Mouse (Mus musculus): Measurements from ENCODE around the gene Pten.

- TF ChIP-seq CTCF (IDR thresholded peaks at IDR 0.05; ENCODE audit: low read depth, low read length) (no peak), EP300 (IDR thresholded peaks at IDR 0.05; ENCODE audit: insufficient read depth, low read depth, low read length) (no peak)
These were observed 51.4 kb downstream of the Pten start for GRCm38 (mm10) chr19:32808690-32809089.
